ENCODE assay signal across 18 mouse cellular contexts in genomic region chr7:133757961-133758455, GRCm38 (mm10). TPM values are rescaled to one million over a fixed set of nuclear protein-coding genes. Genes with fewer than 3 reads are reported as not detected.
DNase-seq lines count a peak whose midpoint lies in the region; ATAC-seq lines count a peak whose summit lies in the region.
"Had no signal": no experiment of that assay in that cellular context is flagged by ENCODE, and none has a peak within 500 bp of the region (broad histone marks: within the 10 kb centered on the region; RNA-seq: fewer than 3 reads in every experiment).

No protein-coding gene starts in this region.

- H3K36me3 ChIP-seq in midbrain, embryonic 10.5 days, result peaks cover 32% of the 10 kb centered on the region
- no peaks in the 10 kb centered on the region for H3K36me3 ChIP-seq in midbrain, embryonic 16.5 days (ENCODE audit: control insufficient read depth, insufficient read depth, low read length)
- H3K36me3 ChIP-seq in embryonic facial prominence, embryonic 11.5 days (replicated peaks; ENCODE audit: control insufficient read depth, insufficient read depth, low read depth, low read length), result no peaks in the 10 kb centered on the region
- H3K36me3 ChIP-seq in macrophage (ENCODE audit: inconsistent target), result 0 out of 2 replicates have a peak, but pooled peaks cover 6% of the 10 kb centered on the region
- H3K36me3 ChIP-seq: heart, embryonic 15.5 days; stomach, embryonic 15.5 days had no signal

- no peak overlapping the region for H3K9ac ChIP-seq in midbrain, embryonic 16.5 days (ENCODE audit: low read depth, low read length)
- no peak overlapping the region for H3K9ac ChIP-seq in embryonic facial prominence, embryonic 11.5 days (replicated peaks; ENCODE audit: low read length)
- H3K9ac ChIP-seq: heart, embryonic 15.5 days; lung, embryonic 14.5 days; stomach, embryonic 15.5 days had no signal

- peak overlapping the region; percentile 94 for H3K27ac ChIP-seq in midbrain, embryonic 10.5 days (replicated peaks)
- H3K27ac ChIP-seq in midbrain, embryonic 16.5 days (ENCODE audit: low read length), result no peak overlapping the region
- H3K27ac ChIP-seq in embryonic facial prominence, embryonic 11.5 days (replicated peaks; ENCODE audit: low read depth, low read length), result no peak overlapping the region
- peak overlapping the region; percentile 22; the same call in 1 of the 2 replicates for H3K27ac ChIP-seq in macrophage
- H3K27ac ChIP-seq: heart, embryonic 15.5 days; stomach, embryonic 15.5 days had no signal

- peaks cover 5% of the 10 kb centered on the region; the same call in 1 of the 2 replicates for H3K79me2 ChIP-seq in macrophage (ENCODE audit: inconsistent target)

- no peak overlapping the region for H3K4me2 ChIP-seq in midbrain, embryonic 16.5 days (ENCODE audit: low read length)
- H3K4me2 ChIP-seq in embryonic facial prominence, embryonic 11.5 days (ENCODE audit: low read depth, low read length), result no peak overlapping the region
- H3K4me2 ChIP-seq: heart, embryonic 15.5 days; lung, embryonic 14.5 days; stomach, embryonic 15.5 days had no signal

- no peaks in the 10 kb centered on the region for H3K27me3 ChIP-seq in midbrain, embryonic 10.5 days (ENCODE audit: low read depth, poor library complexity, severe bottlenecking)
- H3K27me3 ChIP-seq in midbrain, embryonic 16.5 days (ENCODE audit: control insufficient read depth, insufficient read depth, low read depth, low read length), result no peaks in the 10 kb centered on the region
- H3K27me3 ChIP-seq in embryonic facial prominence, embryonic 11.5 days (ENCODE audit: control insufficient read depth, insufficient read depth, low read length), result no peaks in the 10 kb centered on the region
- H3K27me3 ChIP-seq: heart, embryonic 15.5 days; stomach, embryonic 15.5 days had no signal

- DNase-seq in midbrain, embryonic 10.5 days (ENCODE audit: low spot score), result no peak
- DNase-seq in embryonic facial prominence, embryonic 11.5 days (ENCODE audit: low spot score), result peak; percentile 9
- no peak for DNase-seq in testis, postnatal 14 days (ENCODE audit: low spot score)
- no peak for DNase-seq in urinary bladder, postnatal 25 days (ENCODE audit: low spot score)
- no peak for DNase-seq in cerebellum, postnatal 25 days
- DNase-seq: adrenal gland, postnatal 10 days; gastrocnemius, postnatal 10 days; kidney, postnatal 14 days; lung, embryonic 14.5 days; right cerebral cortex, postnatal 25 days; thymus, postnatal 36 days had no signal

- WGBS in midbrain, embryonic 10.5 days, result 36% methylated on average over 5 of the region's 5 CpGs
- WGBS in midbrain, embryonic 16.5 days, result 28% methylated on average over 5 of the region's 5 CpGs
- 35% methylated on average over 5 of the region's 5 CpGs for WGBS in embryonic facial prominence, embryonic 11.5 days
- 80% methylated on average over 5 of the region's 5 CpGs for WGBS in macrophage (ENCODE audit: missing documents)

- ATAC-seq in midbrain, embryonic 16.5 days, result no peak
- no peak for ATAC-seq in embryonic facial prominence, embryonic 11.5 days (replicated peaks; ENCODE audit: insufficient number of reproducible peaks, low FRiP score, low TSS enrichment, low read depth)
- ATAC-seq: intestine, embryonic 16.5 days had no signal

- peaks cover 49% of the 10 kb centered on the region for H3K4me1 ChIP-seq in midbrain, embryonic 10.5 days
- H3K4me1 ChIP-seq in midbrain, embryonic 16.5 days (ENCODE audit: control insufficient read depth, insufficient read depth, low read length), result peaks cover 4% of the 10 kb centered on the region
- H3K4me1 ChIP-seq in embryonic facial prominence, embryonic 11.5 days (ENCODE audit: control insufficient read depth, insufficient read depth, low read length), result no peaks in the 10 kb centered on the region
- H3K4me1 ChIP-seq: stomach, embryonic 15.5 days had no signal

- H3K9me3 ChIP-seq in midbrain, embryonic 10.5 days (replicated peaks), result no peaks in the 10 kb centered on the region; the same call in 1 of the 2 replicates
- H3K9me3 ChIP-seq in midbrain, embryonic 16.5 days (replicated peaks; ENCODE audit: control insufficient read depth, low read length, poor library complexity, severe bottlenecking), result no peaks in the 10 kb centered on the region
- no peaks in the 10 kb centered on the region for H3K9me3 ChIP-seq in embryonic facial prominence, embryonic 11.5 days (replicated peaks; ENCODE audit: control insufficient read depth, low read length)
- H3K9me3 ChIP-seq: heart, embryonic 15.5 days; stomach, embryonic 15.5 days had no signal

- peak overlapping the region; percentile 58 for H3K4me3 ChIP-seq in midbrain, embryonic 10.5 days
- no peak overlapping the region; the same call in 1 of the 2 replicates for H3K4me3 ChIP-seq in midbrain, embryonic 16.5 days (ENCODE audit: low read depth, low read length)
- no peak overlapping the region for H3K4me3 ChIP-seq in embryonic facial prominence, embryonic 11.5 days (ENCODE audit: low read depth, low read length)
- no peak overlapping the region for H3K4me3 ChIP-seq in macrophage (ENCODE audit: inconsistent target)
- H3K4me3 ChIP-seq: erythroblast, embryonic 14.5 days; heart, embryonic 15.5 days; stomach, embryonic 15.5 days had no signal

RNA-seq across cellular contexts. Expression of gene Fank1, which starts 18.7 kb away (rescaled TPM):
- polyA plus RNA-seq in midbrain, embryonic 10.5 days (2016; fragmentation: Nextera tagmentation; extraction: Ambion mirVana), result 1.4 and 1.7 TPM in 2 replicates
- polyA plus RNA-seq in midbrain, embryonic 16.5 days (2015; fragmentation: Nextera tagmentation; extraction: Ambion mirVana), result 5.2 and 7.9 TPM in 2 replicates
- polyA plus RNA-seq in embryonic facial prominence, embryonic 11.5 days (2014; fragmentation: Nextera tagmentation; extraction: Ambion mirVana), result 0.52 and 0.75 TPM in 2 replicates
- total RNA-seq in macrophage (2018; cell fraction: chromatin; rRNA removed), result not detected
- total RNA-seq in macrophage (2018; cell fraction: cytosol; rRNA removed), result not detected
- total RNA-seq in macrophage (2018; cell fraction: nucleus; rRNA removed), result 1 to 10 TPM in 1 of 26 experiments, not detected in 25; 1.2 TPM
- polyA plus RNA-seq in macrophage (2018), result not detected in 3 replicates
- total RNA-seq: megakaryocyte-erythroid progenitor cell, adult 5-6 weeks had no signal
- polyA plus RNA-seq: erythroblast, embryonic 14.5 days had no signal

RNA-seq across cellular contexts. Expression of gene Dhx32, which starts 24.5 kb away (rescaled TPM):
- 79.2 and 81.1 TPM in 2 replicates for polyA plus RNA-seq in midbrain, embryonic 10.5 days (2016; fragmentation: Nextera tagmentation; extraction: Ambion mirVana)
- 43.2 and 46.3 TPM in 2 replicates for polyA plus RNA-seq in midbrain, embryonic 16.5 days (2015; fragmentation: Nextera tagmentation; extraction: Ambion mirVana)
- 36.2 and 36.9 TPM in 2 replicates for polyA plus RNA-seq in embryonic facial prominence, embryonic 11.5 days (2014; fragmentation: Nextera tagmentation; extraction: Ambion mirVana)
- 10 to 100 TPM in 18 of 26 experiments, 1 to 10 TPM in 8; 3.6 to 39.9 (median 15.4) TPM for total RNA-seq in macrophage (2018; cell fraction: chromatin; rRNA removed)
- 10 to 100 TPM; 10.8 to 28.9 (median 17.1) TPM for total RNA-seq in macrophage (2018; cell fraction: cytosol; rRNA removed)
- total RNA-seq in macrophage (2018; cell fraction: nucleus; rRNA removed), result 10 to 100 TPM in 18 of 26 experiments, 1 to 10 TPM in 8; 5.8 to 41.9 (median 15.2) TPM
- polyA plus RNA-seq in macrophage (2018), result 17.2 to 25.8 TPM (median 21.2 TPM) in 3 replicates

RNA-seq across cellular contexts. Expression of gene Uros, which starts 48.1 kb away (rescaled TPM):
- polyA plus RNA-seq in midbrain, embryonic 10.5 days (2016; fragmentation: Nextera tagmentation; extraction: Ambion mirVana), result 37.2 and 38.7 TPM in 2 replicates
- polyA plus RNA-seq in midbrain, embryonic 16.5 days (2015; fragmentation: Nextera tagmentation; extraction: Ambion mirVana), result 55.7 and 56.7 TPM in 2 replicates
- 41.0 and 42.0 TPM in 2 replicates for polyA plus RNA-seq in embryonic facial prominence, embryonic 11.5 days (2014; fragmentation: Nextera tagmentation; extraction: Ambion mirVana)
- 10 to 100 TPM in 18 of 26 experiments, 1 to 10 TPM in 8; 4.0 to 42.4 (median 20.1) TPM for total RNA-seq in macrophage (2018; cell fraction: chromatin; rRNA removed)
- total RNA-seq in macrophage (2018; cell fraction: cytosol; rRNA removed), result 10 to 100 TPM in 22 of 26 experiments, 1 to 10 TPM in 4; 9.2 to 14.3 (median 11.3) TPM
- total RNA-seq in macrophage (2018; cell fraction: nucleus; rRNA removed), result 10 to 100 TPM in 17 of 26 experiments, 1 to 10 TPM in 9; 2.3 to 33.9 (median 16.4) TPM
- 10.5 to 13.7 TPM (median 12.1 TPM) in 3 replicates for polyA plus RNA-seq in macrophage (2018)

RNA-seq across cellular contexts. Expression of gene Bccip, which starts 48.9 kb away (rescaled TPM):
- polyA plus RNA-seq in midbrain, embryonic 10.5 days (2016; fragmentation: Nextera tagmentation; extraction: Ambion mirVana), result 167 and 188 TPM in 2 replicates
- 89.8 and 93.0 TPM in 2 replicates for polyA plus RNA-seq in midbrain, embryonic 16.5 days (2015; fragmentation: Nextera tagmentation; extraction: Ambion mirVana)
- 202 and 220 TPM in 2 replicates for polyA plus RNA-seq in embryonic facial prominence, embryonic 11.5 days (2014; fragmentation: Nextera tagmentation; extraction: Ambion mirVana)
- 10 to 100 TPM in 25 of 26 experiments, 1 to 10 TPM in 1; 9.5 to 79.8 (median 42.0) TPM for total RNA-seq in macrophage (2018; cell fraction: chromatin; rRNA removed)
- total RNA-seq in macrophage (2018; cell fraction: cytosol; rRNA removed), result 10 to 100 TPM; 43.4 to 72.5 (median 60.4) TPM
- 10 to 100 TPM; 15.9 to 92.3 (median 29.4) TPM for total RNA-seq in macrophage (2018; cell fraction: nucleus; rRNA removed)
- polyA plus RNA-seq in macrophage (2018), result 57.7 to 110 TPM (median 84.1 TPM) in 3 replicates

Comparison
In these comparisons a context has a peak if more than half of its experiments do, and no peak if none do; other contexts are left out.
1. H3K27ac ChIP-seq: peak in midbrain, embryonic 10.5 days (single experiment) and macrophage (single experiment); none in midbrain, embryonic 16.5 days (single experiment) and embryonic facial prominence, embryonic 11.5 days (single experiment).